Comparison of ENCODE assay signal across 9 mouse cellular contexts in genomic region chr13:47836491-47836890, GRCm38 (mm10).
DNase-seq lines count a peak whose midpoint lies in the region.
"Had no signal": no experiment of that assay in that cellular context is flagged by ENCODE, and none has a peak within 500 bp of the region (broad histone marks: within the 10 kb centered on the region; RNA-seq: fewer than 3 reads in every experiment).

No protein-coding gene starts in this region.

- peak; percentile 70 to 71 for DNase-seq in cerebellum, postnatal 10 days
- DNase-seq in cerebellum, adult 9-11 months, result no peak
- peak; percentile 13 to 49 for DNase-seq in layer of hippocampus, adult 18-20 months (ENCODE audit: low spot score in 2 of 2)
- DNase-seq in layer of hippocampus, adult 9-10 months (ENCODE audit: low spot score), result no peak
- peak; percentile 60 to 71 for DNase-seq in adrenal gland, postnatal 36 days
- peak; percentile 37 to 46 for DNase-seq in kidney, postnatal 25 days
- DNase-seq in retina, embryonic 14.5 days (ENCODE audit: low spot score), result peak; percentile 64
- DNase-seq in B cell, adult 2 months, result no peak
- DNase-seq: liver, embryonic 13.5 days had no signal

Comparison
In these comparisons a context has a peak if more than half of its experiments do, and no peak if none do; other contexts are left out.
1. DNase-seq: peak in cerebellum, postnatal 10 days (2 of 2), layer of hippocampus, adult 18-20 months (2 of 2), adrenal gland, postnatal 36 days (2 of 2), kidney, postnatal 25 days (2 of 2) and retina, embryonic 14.5 days (single experiment); none in cerebellum, adult 9-11 months (single experiment), layer of hippocampus, adult 9-10 months (single experiment) and B cell, adult 2 months (0 of 2).